Mouse (Mus musculus): ENCODE data around the gene Olfr55. TPM values are rescaled to one million over a fixed set of nuclear protein-coding genes. Genes with fewer than 3 reads are reported as not detected.
"Not testable (repeated sequence)": the region's sequence is repeated elsewhere in the genome, so short reads cannot be mapped to it uniquely, and the experiment has no call there.

Gene Olfr55
- polyA plus RNA-seq (2015; fragmentation: Nextera tagmentation; extraction: Ambion mirVana), result 0.04 and 0.05 TPM in 2 replicates

DNA sequence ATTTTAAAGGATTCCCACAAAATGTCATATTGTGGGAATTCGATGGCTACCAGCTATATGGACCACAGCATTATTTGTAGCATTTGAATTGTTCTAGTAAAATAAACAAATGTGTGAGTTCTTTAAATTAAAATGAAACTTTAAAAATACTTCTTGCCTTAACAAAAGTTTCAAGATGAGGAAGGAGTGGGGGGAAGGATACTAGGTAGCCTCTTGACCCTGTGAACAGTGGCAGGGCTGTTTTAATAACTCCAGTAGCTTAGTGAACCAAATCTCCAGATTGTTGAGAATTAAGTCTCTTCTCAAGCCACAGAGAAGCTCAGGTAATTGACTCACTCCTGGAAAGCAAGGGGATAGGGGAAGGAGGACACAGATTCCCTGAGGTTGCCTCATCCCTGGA is at the start of gene Olfr55:
Olfr55 (plus strand) TSS at position 301 of the 400 bp plus-strand sequence.
- not testable (repeated sequence) for H3K4me3 ChIP-seq (ENCODE audit: low read length); H3K4me1 ChIP-seq (ENCODE audit: control insufficient read depth, insufficient read depth, low read depth, low read length); H3K9me3 ChIP-seq (ENCODE audit: control insufficient read depth, low read length); H3K4me2 ChIP-seq (ENCODE audit: low read length); H3K27ac ChIP-seq (ENCODE audit: low read depth, low read length); H3K36me3 ChIP-seq (ENCODE audit: control insufficient read depth, insufficient read depth, low read length); H3K9ac ChIP-seq (ENCODE audit: low read depth, low read length); ATAC-seq; H3K27me3 ChIP-seq (replicated peaks; ENCODE audit: control insufficient read depth, insufficient read depth, low read length)
- 71% methylated on average over 1 of the region's 1 CpGs for WGBS

- Histone ChIP-seq H3K9ac (ENCODE audit: low read depth, low read length) (no peak overlapping the region), H3K4me2 (ENCODE audit: low read length) (no peak overlapping the region), H3K4me3 (ENCODE audit: low read length) (no peak overlapping the region), H3K36me3 (ENCODE audit: control insufficient read depth, insufficient read depth, low read length) (no peaks in the 10 kb centered on the region), H3K4me1 (ENCODE audit: control insufficient read depth, insufficient read depth, low read depth, low read length) (no peaks in the 10 kb centered on the region), H3K27me3 (replicated peaks; ENCODE audit: control insufficient read depth, insufficient read depth, low read length) (no peaks in the 10 kb centered on the region), H3K9me3 (ENCODE audit: control insufficient read depth, low read length) (no peaks in the 10 kb centered on the region), H3K27ac (ENCODE audit: low read depth, low read length) (no peak overlapping the region)
- ATAC-seq, result no peak
These were observed 43.7 kb upstream of the Olfr55 start for GRCm38 (mm10) chr17:33124546-33124945.

DNA sequence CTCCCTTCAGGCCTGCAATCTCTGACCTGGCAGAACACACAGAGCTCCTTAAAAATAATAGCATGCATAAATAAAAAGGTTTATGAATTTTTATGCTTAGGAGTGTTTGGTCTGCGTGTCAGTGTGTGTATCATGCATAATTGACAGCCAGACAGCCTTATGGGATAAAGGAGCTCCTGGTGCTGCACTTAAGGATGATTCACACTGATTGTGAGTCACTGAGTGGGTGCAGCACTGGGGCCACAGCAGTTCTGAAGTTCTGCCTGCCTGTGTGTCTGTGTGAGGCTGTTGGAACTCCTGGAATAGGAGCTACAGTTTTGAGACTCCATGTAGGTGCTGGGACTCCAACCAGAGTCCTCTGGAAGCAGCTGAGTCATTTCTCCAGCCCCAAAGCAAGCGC is 42.0 kb upstream of the Olfr55 start:
- Histone ChIP-seq H3K4me3 (ENCODE audit: low read length) (no peak overlapping the region), H3K4me1 (ENCODE audit: control insufficient read depth, insufficient read depth, low read depth, low read length) (no peaks in the 10 kb centered on the region), H3K36me3 (ENCODE audit: control insufficient read depth, insufficient read depth, low read length) (no peaks in the 10 kb centered on the region), H3K9ac (ENCODE audit: low read depth, low read length) (no peak overlapping the region), H3K27ac (ENCODE audit: low read depth, low read length) (no peak overlapping the region), H3K9me3 (ENCODE audit: control insufficient read depth, low read length) (no peaks in the 10 kb centered on the region), H3K27me3 (replicated peaks; ENCODE audit: control insufficient read depth, insufficient read depth, low read length) (no peaks in the 10 kb centered on the region), H3K4me2 (ENCODE audit: low read length) (no peak overlapping the region)
- ATAC-seq, result no peak
- 58% methylated on average over 2 of the region's 2 CpGs for WGBS

GRCm38 (mm10) chr17:33139261-33139820 is 28.9 kb upstream of the Olfr55 start, which contains the start of gene Morc2b:
TSS of gene Morc2b (minus strand) at chr17:33139683.
- 75% methylated on average over 18 of the region's 18 CpGs for WGBS
- no peaks in the 10 kb centered on the region for H3K4me1 ChIP-seq (ENCODE audit: control insufficient read depth, insufficient read depth, low read depth, low read length)
- no peaks in the 10 kb centered on the region for H3K27me3 ChIP-seq (replicated peaks; ENCODE audit: control insufficient read depth, insufficient read depth, low read length)
- no peak for ATAC-seq
- peaks cover 15% of the 10 kb centered on the region for H3K9me3 ChIP-seq (ENCODE audit: control insufficient read depth, low read length)
- no peak within 1 kb of the TSS for H3K27ac ChIP-seq (ENCODE audit: low read depth, low read length)
- H3K9ac ChIP-seq (ENCODE audit: low read depth, low read length), result no peak within 1 kb of the TSS
- H3K4me3 ChIP-seq (ENCODE audit: low read length), result no peak within 1 kb of the TSS
- no peaks in the 10 kb centered on the region for H3K36me3 ChIP-seq (ENCODE audit: control insufficient read depth, insufficient read depth, low read length)
- no peak within 1 kb of the TSS for H3K4me2 ChIP-seq (ENCODE audit: low read length)

DNA sequence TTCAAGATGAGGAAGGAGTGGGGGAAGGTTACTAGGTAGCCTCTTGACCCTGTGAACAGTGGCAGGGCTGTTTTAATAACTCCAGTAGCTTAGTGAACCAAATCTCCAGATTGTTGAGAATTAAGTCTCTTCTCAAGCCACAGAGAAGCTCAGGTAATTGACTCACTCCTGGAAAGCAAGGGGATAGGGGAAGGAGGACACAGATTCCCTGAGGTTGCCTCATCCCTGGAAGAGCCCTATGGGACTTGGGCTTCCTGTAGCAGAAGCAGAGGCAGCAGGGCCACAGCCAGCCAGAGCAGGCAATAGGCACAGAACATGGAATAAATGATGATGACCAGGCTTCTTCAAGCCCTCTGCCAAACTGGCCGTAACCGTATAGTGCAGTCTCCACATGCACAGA is 22.8 kb downstream of the Olfr55 start, which contains the start of gene Olfr239:
Olfr239 (plus strand) TSS at position 301 of the 400 bp plus-strand sequence.
- H3K9me3 ChIP-seq (ENCODE audit: control insufficient read depth, low read length); H3K4me1 ChIP-seq (ENCODE audit: control insufficient read depth, insufficient read depth, low read depth, low read length); H3K36me3 ChIP-seq (ENCODE audit: control insufficient read depth, insufficient read depth, low read length); H3K4me3 ChIP-seq (ENCODE audit: low read length); H3K4me2 ChIP-seq (ENCODE audit: low read length); H3K27me3 ChIP-seq (replicated peaks; ENCODE audit: control insufficient read depth, insufficient read depth, low read length); ATAC-seq; H3K27ac ChIP-seq (ENCODE audit: low read depth, low read length); H3K9ac ChIP-seq (ENCODE audit: low read depth, low read length): not testable (repeated sequence)
- no CpG with 5 or more reads among the region's 2 CpGs for WGBS

DNA sequence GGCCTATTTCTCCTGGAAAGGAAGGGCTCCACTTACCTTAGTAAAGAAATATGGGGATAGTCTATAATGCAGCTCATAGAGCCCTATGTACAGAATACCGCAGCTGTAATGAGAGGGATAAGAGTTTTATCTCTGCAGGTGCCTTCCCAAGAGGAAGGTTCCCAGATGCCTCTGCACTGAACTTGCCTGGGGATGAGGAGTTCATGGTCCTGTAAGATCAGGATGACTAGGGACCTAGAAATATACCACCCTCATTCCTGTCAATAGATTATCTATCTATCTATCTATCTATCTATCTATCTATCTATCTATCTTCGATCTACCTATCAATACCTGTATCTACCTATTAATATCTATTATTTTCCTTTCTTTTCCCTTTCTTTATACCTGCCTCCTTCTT is 53.3 kb downstream of the Olfr55 start, which contains the start of gene Olfr1564:
Olfr1564 (minus strand) TSS at position 101 of the 400 bp plus-strand sequence.
- H3K4me1 ChIP-seq (ENCODE audit: control insufficient read depth, insufficient read depth, low read depth, low read length), result no peaks in the 10 kb centered on the region
- H3K27me3 ChIP-seq (replicated peaks; ENCODE audit: control insufficient read depth, insufficient read depth, low read length), result no peaks in the 10 kb centered on the region
- H3K9ac ChIP-seq (ENCODE audit: low read depth, low read length), result no peak within 1 kb of the TSS
- no peak within 1 kb of the TSS for H3K4me2 ChIP-seq (ENCODE audit: low read length)
- H3K27ac ChIP-seq (ENCODE audit: low read depth, low read length), result no peak within 1 kb of the TSS
- peaks cover 10% of the 10 kb centered on the region for H3K9me3 ChIP-seq (ENCODE audit: control insufficient read depth, low read length)
- ATAC-seq, result no peak
- H3K36me3 ChIP-seq (ENCODE audit: control insufficient read depth, insufficient read depth, low read length), result no peaks in the 10 kb centered on the region
- no peak within 1 kb of the TSS for H3K4me3 ChIP-seq (ENCODE audit: low read length)
- WGBS, result 92% methylated on average over 2 of the region's 2 CpGs

Other genes starting within 250 kb of the Olfr55 start
- gene Cyp4f13, start 221.0 kb upstream of the Olfr55 start, polyA plus RNA-seq (2015; fragmentation: Nextera tagmentation; extraction: Ambion mirVana), result 8.8 and 9.6 TPM in 2 replicates
- 6.5 and 6.9 TPM in 2 replicates for gene Zfp472, start 202.6 kb upstream of the Olfr55 start, polyA plus RNA-seq (2015; fragmentation: Nextera tagmentation; extraction: Ambion mirVana)
- 18.6 and 19.4 TPM in 2 replicates for gene Zfp952, start 175.3 kb upstream of the Olfr55 start, polyA plus RNA-seq (2015; fragmentation: Nextera tagmentation; extraction: Ambion mirVana)
- 24.8 and 26.6 TPM in 2 replicates for gene Zfp763, start 135.0 kb upstream of the Olfr55 start, polyA plus RNA-seq (2015; fragmentation: Nextera tagmentation; extraction: Ambion mirVana)
- gene 4921501E09Rik, start 100.4 kb upstream of the Olfr55 start, polyA plus RNA-seq (2015; fragmentation: Nextera tagmentation; extraction: Ambion mirVana), result not detected in 2 replicates
- gene Zfp563, start 79.1 kb upstream of the Olfr55 start, polyA plus RNA-seq (2015; fragmentation: Nextera tagmentation; extraction: Ambion mirVana), result 19.7 and 20.1 TPM in 2 replicates
- gene Morc2b, start 28.8 kb upstream of the Olfr55 start, polyA plus RNA-seq (2015; fragmentation: Nextera tagmentation; extraction: Ambion mirVana), result 0.42 and 0.43 TPM in 2 replicates
- not detected in 2 replicates for gene Olfr239, start 22.9 kb downstream of the Olfr55 start, polyA plus RNA-seq (2015; fragmentation: Nextera tagmentation; extraction: Ambion mirVana)
- gene Olfr1564, start 53.2 kb downstream of the Olfr55 start, polyA plus RNA-seq (2015; fragmentation: Nextera tagmentation; extraction: Ambion mirVana), result 0.04 and 0.05 TPM in 2 replicates
- 24.7 and 24.9 TPM in 2 replicates for gene Zfp955a, start 86.7 kb downstream of the Olfr55 start, polyA plus RNA-seq (2015; fragmentation: Nextera tagmentation; extraction: Ambion mirVana)
- gene Olfr63, start 96.2 kb downstream of the Olfr55 start, polyA plus RNA-seq (2015; fragmentation: Nextera tagmentation; extraction: Ambion mirVana), result 0.04 TPM in 1 of 2 replicates, not detected in the other
- gene Zfp955b, start 121.1 kb downstream of the Olfr55 start, polyA plus RNA-seq (2015; fragmentation: Nextera tagmentation; extraction: Ambion mirVana), result 21.4 and 23.1 TPM in 2 replicates
- 10.5 and 12.5 TPM in 2 replicates for gene Zfp81, start 190.4 kb downstream of the Olfr55 start, polyA plus RNA-seq (2015; fragmentation: Nextera tagmentation; extraction: Ambion mirVana)
- 10.9 and 11.1 TPM in 2 replicates for gene Zfp101, start 226.2 kb downstream of the Olfr55 start, polyA plus RNA-seq (2015; fragmentation: Nextera tagmentation; extraction: Ambion mirVana)

Data from hindbrain, embryonic 16.5 days (tissue).